Mouse (Mus musculus) layer of hippocampus, postnatal 25 days (tissue): ENCODE measurements around the gene Edem1. TPM values are rescaled to one million over a fixed set of nuclear protein-coding genes. Genes with fewer than 3 reads are reported as not detected.
"Not testable (repeated sequence)": the region's sequence is repeated elsewhere in the genome, so short reads cannot be mapped to it uniquely, and the experiment has no call there.

Source experiments
- DNase-seq, 2 experiments: peaks; one replicate each; pipeline ENCODE4 v3.0.0; 2022; ENCODE audit warnings: mixed read lengths in 2 of 2, low spot score in 1 of 2; ENCODE audit errors: extremely low spot score in 1 of 2
- total RNA-seq, 2 experiments: library from RNA; stranded (reverse); gene quantifications; 2 replicates each; pipeline ENCODE4 v1.2.3; 2021

The Edem1 gene
- total RNA-seq, 2 experiments from 2014 or later: 14.8 to 17.0 TPM

- no peak for DNase-seq
Observed at GRCm38 (mm10) chr6:108829386-108830370, 1.2 kb downstream of the Edem1 start.

DNA sequence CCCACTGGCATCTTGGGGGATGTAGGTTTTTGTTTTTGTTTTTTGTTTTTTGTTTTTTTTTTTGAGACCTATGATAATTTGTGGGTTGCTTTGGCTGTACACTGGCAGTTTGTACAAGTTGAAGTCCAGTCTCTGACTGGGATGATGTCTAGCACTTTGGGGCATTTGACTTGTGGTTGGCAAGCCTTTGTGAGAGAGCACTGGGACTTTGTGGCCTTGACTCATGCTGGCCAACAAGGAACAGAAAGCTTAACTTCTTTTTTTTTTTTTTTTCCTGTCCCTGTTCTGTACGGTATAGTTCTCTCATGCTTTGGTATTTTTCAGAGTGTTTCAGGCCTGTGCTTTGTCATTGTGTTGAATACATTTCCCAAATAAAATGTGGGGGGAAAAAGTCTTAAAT lies 3.7 kb downstream of the Edem1 start:
- DNase-seq: no peak

DNA sequence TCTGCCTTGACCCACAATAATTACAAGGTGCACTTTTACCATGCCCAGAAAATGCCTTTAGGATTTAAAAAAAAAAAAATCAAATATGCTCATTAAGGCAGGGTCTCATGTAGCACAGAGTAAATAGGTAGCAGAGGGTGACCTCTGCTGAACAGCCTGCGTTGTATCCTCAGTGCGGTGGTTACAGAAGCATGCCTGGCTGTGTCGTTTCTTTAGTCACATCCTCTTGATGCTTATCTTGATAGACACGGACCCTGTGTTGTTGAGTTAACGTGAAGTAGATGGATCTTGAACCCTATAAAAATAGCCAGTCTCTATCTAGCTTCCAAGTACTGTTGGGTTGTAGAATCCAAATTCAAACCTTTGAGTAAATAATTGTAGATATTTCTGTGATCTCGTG lies 4.5 kb downstream of the Edem1 start:
- no peak for DNase-seq

DNA sequence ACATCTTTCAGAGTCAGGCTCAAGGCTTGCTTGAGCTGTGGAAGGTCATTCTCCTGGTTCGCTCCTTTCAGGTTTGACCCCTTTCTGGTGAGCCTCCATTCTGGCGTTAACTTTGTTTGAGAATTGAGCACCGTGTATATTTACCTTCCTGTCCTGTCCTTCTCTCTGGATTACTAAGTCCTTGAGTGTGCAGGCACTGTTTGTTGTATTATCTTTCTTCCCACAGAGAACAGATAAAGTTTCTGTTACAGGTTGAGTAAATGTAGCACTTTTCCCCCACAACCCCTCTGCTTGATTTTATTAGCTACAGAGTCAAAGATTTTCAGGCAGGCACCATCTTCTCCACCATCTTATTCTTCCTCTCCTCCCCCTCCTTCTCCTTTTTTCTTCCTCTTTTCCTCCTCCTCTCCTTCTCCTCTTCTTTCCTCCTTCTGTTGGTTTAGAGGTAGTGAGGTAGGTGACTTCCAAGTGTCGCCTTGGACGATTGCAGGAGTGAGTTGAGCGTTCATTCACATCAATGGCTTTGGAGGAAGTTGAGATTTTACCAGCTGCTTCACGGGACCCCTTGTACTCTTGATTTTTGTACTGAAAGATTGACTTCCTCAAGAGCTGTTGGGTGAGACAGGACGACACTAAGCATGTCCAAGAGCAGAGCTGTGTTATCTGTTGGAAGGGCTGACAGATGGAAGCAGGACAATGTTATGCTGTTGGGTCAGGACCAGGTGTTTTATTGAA lies 5.7 kb downstream of the Edem1 start:
- DNase-seq: no peak

DNA sequence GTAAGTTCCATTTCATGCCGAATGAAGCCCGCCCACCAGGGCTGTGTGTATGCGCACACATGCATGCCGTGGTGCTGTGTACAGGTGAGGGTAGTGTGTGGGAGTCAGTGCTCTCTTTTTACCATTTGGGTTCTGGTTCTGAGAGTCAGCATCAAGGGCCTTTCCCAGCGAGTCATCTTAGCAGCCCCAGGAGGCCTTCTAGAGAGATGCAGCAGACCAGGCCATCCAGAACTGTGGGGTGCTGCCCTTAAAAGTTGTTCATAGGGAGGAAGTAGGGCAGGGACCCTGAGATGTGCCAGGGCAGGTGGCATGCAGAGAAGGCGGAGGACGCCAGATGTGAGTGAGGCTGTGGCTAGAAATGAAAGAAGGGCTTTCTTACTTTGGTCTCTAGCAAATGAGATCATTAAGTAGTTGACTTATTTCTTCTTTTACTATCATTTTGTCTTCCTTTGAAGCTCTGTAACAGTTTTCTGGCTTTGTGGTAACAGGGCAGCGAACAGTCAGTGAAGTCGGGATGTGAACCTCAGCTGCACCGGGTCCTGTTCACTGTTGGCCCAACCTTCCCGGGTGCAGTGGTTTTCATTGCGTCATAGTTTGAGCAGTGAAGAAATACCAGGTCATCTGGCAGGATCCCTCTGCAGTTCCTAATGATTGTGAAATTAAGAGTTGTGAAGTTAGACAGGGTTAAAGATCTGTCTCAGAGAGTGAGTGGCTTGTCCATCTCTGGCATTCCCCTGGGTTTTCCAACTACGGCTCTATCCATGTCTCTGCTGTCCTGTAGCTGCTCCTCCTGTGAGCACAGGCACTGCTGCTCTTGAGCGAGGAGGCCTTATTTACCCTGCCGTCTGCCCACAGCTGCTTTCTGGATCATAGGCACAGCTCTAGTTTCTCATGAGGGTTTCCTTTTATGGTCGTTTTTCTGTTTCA lies 7.6 kb downstream of the Edem1 start:
- DNase-seq: no peak

DNA sequence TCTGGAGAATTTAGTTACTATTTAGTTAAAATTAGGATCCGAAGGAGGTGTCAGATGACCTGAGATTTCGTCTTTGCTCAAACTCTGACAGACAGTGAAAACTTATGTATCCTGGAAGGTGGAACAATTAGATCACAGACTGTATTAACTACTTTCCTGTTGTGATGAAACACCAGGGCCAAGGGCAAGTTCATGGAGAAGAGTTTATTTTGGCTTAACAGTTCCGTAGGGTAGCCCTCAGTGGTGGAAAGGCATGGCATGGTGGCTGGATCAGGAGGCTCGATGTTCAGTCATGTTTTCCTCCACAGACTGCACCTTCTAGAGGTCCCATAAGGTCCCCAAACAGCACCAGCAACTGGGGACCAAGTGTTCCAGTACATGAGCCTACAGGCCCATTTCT lies 8.6 kb downstream of the Edem1 start:
- no peak for DNase-seq

DNA sequence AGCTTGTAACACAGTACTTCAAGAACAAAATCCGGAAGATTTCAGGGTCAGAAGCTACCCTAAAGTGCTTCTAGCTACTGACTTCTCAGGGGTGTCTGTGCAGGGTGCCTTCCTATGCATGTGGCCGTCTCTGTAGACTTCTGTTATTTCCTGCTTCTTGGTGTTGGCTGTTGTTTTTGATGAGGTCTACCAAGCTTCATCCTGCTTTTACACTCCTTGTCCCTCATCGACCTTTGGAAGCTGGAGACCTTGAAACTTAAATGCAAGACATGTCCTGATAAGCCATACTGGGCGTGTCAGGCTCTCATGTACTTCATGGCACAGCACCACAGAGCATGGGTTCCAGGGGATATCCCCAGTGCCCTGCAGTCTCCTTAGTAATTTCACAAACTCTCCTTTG lies 9.5 kb downstream of the Edem1 start:
- no peak for DNase-seq

GRCm38 (mm10) chr6:108839432-108839831 lies 11.0 kb downstream of the Edem1 start:
- DNase-seq: no peak

DNA sequence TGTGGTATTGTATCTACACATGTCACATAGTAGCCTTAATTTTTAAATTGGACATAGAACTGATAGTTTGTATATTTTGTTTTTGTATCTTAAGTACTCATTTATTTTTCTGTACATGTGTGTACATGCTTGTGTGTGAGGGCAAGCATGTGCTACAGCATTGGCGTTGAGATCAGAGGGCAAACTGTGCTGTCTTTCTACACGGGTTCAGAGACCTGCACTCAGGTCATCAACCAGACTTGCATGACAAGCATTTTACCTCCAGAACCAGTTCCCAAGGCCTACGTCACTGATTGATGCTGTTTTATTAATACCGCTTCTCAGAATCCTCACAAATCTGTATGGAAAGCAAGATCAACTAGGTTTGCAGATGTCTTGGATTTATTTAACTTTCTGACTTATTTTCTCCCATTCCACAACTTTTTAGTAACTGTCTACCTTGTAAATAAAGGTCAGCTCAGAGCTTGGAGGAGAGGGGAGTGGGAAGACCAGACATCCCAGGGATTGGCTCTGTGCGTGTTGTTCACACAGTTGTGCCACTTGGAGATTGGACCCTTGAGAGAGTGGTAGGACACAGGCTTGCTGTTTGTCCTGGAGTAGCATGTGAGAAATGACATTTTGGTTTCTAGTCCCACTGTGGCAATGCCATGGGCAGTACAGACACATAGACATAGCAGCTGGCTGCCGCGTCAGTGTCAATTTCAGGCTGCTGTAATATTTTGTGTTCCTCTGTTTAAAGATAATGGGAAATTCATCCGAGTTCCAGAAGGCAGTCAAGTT lies 12.6 kb downstream of the Edem1 start:
- DNase-seq: no peak

- no peak for DNase-seq
Observed at GRCm38 (mm10) chr6:108843664-108844063, 15.2 kb downstream of the Edem1 start.

DNA sequence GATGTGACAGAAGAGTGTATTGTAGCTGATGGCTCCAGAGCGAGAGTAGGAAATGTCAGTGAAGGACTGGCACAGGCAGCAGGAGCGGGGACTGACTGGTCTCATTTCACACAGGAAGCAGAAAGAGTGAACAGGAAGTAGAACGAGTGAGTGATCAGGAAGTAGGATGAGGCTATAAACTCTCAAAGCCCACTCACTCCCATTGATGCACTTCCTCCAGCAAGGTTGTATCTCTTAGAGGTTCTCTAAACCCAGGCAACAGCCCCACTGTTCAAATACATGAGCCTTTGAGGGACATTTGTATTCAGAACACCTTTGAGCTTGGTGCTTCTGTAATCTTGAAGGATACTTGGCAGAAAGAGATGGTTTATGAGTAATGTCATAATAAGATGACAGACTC lies 15.7 kb downstream of the Edem1 start:
- DNase-seq: no peak

- no peak for DNase-seq
Observed at GRCm38 (mm10) chr6:108844771-108845170, 16.3 kb downstream of the Edem1 start.

GRCm38 (mm10) chr6:108852088-108852670 lies 23.7 kb downstream of the Edem1 start:
- no peak for DNase-seq

GRCm38 (mm10) chr6:108852986-108853385 lies 24.5 kb downstream of the Edem1 start:
- DNase-seq: no peak

DNA sequence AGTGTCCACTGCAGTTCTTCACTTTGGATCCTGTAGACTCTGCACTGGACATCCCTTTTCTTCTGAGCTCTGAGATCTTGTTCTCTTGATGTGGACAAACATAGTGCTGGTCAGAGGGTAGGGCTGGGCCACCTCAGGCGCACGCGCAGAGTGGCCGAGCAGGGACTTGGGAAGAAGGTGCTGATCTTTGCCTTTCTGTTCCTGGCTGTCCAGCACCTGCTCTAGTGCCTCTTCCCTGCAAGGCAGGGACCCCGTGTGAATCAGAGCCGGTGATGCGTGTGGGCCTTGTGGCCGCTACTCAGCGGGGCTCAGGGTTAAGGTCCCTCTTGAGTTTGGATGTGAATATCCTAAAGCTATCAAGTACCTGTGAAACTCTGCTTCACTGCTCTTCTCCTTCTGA lies 30.1 kb downstream of the Edem1 start:
- DNase-seq: no peak

- no peak for DNase-seq
Observed at GRCm38 (mm10) chr6:108861226-108861625, 32.8 kb downstream of the Edem1 start.

- no peak for DNase-seq
Observed at GRCm38 (mm10) chr6:108862548-108862947, 34.1 kb downstream of the Edem1 start.

- DNase-seq: no peak
Observed at GRCm38 (mm10) chr6:108866317-108866716, 37.9 kb downstream of the Edem1 start.

GRCm38 (mm10) chr6:108869031-108869430 lies 40.6 kb downstream of the Edem1 start:
- not testable (repeated sequence) for DNase-seq
